Comparison of ENCODE assay signal across 20 mouse cellular contexts in the genomic region with DNA sequence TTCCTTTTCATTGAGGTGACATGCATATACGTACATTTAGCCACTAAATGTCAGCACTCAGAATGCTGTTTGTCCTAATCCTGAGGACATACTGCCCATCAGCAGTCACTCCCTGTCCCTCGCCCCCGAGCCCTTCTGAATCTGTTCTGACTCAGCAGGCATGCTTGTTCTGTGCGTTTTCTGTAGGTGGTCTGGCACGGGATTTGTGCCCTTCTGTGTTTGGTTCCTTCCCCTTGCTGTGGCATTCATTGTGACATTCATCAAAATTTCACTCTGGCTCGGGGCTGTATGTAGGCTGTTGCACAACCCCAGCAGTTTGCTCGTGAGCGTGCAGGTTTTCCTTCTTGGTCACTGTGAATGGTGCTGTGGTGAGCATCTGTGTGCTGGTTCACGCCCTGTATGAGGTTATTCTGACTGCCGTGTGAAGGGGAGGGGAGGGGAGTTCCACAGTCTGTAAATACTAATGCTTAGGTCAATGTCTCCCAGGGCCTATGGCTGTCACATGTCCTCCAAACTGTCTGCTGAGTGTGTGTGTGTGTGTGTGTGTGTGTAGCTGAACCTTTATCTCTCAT. TPM values are rescaled to one million over a fixed set of nuclear protein-coding genes. Genes with fewer than 3 reads are reported as not detected.
A peak's percentile ranks its signal among the peaks of the same experiment; 100 is the strongest.
DNase-seq lines count a peak whose midpoint lies in the region; ATAC-seq lines count a peak whose summit lies in the region.
"Had no signal": no experiment of that assay in that cellular context is flagged by ENCODE, and none has a peak within 500 bp of the region (broad histone marks: within the 10 kb centered on the region; RNA-seq: fewer than 3 reads in every experiment).

No protein-coding gene starts in this region.

- H3K36me3 ChIP-seq in neural tube, embryonic 13.5 days: peaks cover 33% of the 10 kb centered on the region
- H3K36me3 ChIP-seq: heart, embryonic 15.5 days had no signal

- no peaks in the 10 kb centered on the region for H3K27me3 ChIP-seq in neural tube, embryonic 13.5 days
- H3K27me3 ChIP-seq: forebrain, embryonic 15.5 days; heart, embryonic 15.5 days; kidney, embryonic 15.5 days had no signal

- peak; percentile 26 to 73 for DNase-seq in layer of hippocampus, adult 18-20 months (ENCODE audit: low spot score in 2 of 2)
- no peak for DNase-seq in layer of hippocampus, adult 9-10 months (ENCODE audit: low spot score)
- DNase-seq in neural tube, embryonic 10.5 days (ENCODE audit: extremely low spot score, low spot score): no peak
- peak; percentile 67 for DNase-seq in brain, adult 2 months (ENCODE audit: low read depth, low spot score)
- no peak for DNase-seq in kidney, postnatal 10 days
- DNase-seq: cerebellum, adult 11-12 months; cerebellum, postnatal 25 days; heart, adult 18-20 months; thymus, adult 18-20 months had no signal

- no peak overlapping the region for H3K4me3 ChIP-seq in neural tube, embryonic 13.5 days
- H3K4me3 ChIP-seq: forebrain, embryonic 15.5 days; heart, embryonic 15.5 days; hindbrain, embryonic 10.5 days; kidney, embryonic 15.5 days; limb, embryonic 12.5 days had no signal

- peaks cover 15% of the 10 kb centered on the region for H3K4me1 ChIP-seq in neural tube, embryonic 13.5 days (replicated peaks)

- no peak overlapping the region for H3K4me2 ChIP-seq in neural tube, embryonic 13.5 days
- H3K4me2 ChIP-seq: forebrain, embryonic 15.5 days; heart, embryonic 15.5 days; kidney, embryonic 15.5 days; limb, embryonic 12.5 days had no signal

- H3K27ac ChIP-seq in neural tube, embryonic 13.5 days (replicated peaks): no peak overlapping the region
- H3K27ac ChIP-seq: forebrain, embryonic 15.5 days; heart, embryonic 15.5 days; hindbrain, embryonic 10.5 days; kidney, embryonic 15.5 days; limb, embryonic 12.5 days; liver, embryonic 14.5 days had no signal

- peak overlapping the region; percentile 31; the same call in 1 of the 2 replicates for H3K9ac ChIP-seq in neural tube, embryonic 13.5 days
- H3K9ac ChIP-seq: forebrain, embryonic 15.5 days; heart, embryonic 15.5 days; kidney, embryonic 15.5 days; limb, embryonic 12.5 days; liver, embryonic 14.5 days had no signal

- H3K9me3 ChIP-seq in neural tube, embryonic 13.5 days: no peaks in the 10 kb centered on the region
- H3K9me3 ChIP-seq: forebrain, embryonic 15.5 days; heart, embryonic 15.5 days; hindbrain, embryonic 10.5 days; kidney, embryonic 15.5 days; limb, embryonic 12.5 days had no signal

- ATAC-seq in neural tube, embryonic 13.5 days (ENCODE audit: low read depth): no peak
- ATAC-seq in megakaryocyte progenitor cell, adult 5-6 weeks (replicated peaks; ENCODE audit: poor library complexity): peak; percentile 84
- ATAC-seq: forebrain, embryonic 15.5 days; lung, postnatal 0 days; midbrain, embryonic 16.5 days had no signal

- 74% methylated on average over 10 of the region's 10 CpGs for WGBS in neural tube, embryonic 13.5 days

RNA-seq across cellular contexts. Expression of a gene that starts 6.4 kb away (rescaled TPM):
- 10 to 100 TPM; 56.6 to 59.1 TPM for total RNA-seq in layer of hippocampus, adult 18-20 months (2021)
- 58.2 and 62.0 TPM in 2 replicates for polyA plus RNA-seq in neural tube, embryonic 13.5 days (2015; fragmentation: Nextera tagmentation; extraction: Ambion mirVana)
- total RNA-seq in megakaryocyte progenitor cell, adult 5-6 weeks (2015): 0.17 TPM in 1 of 2 replicates, not detected in the other
- total RNA-seq in megakaryocyte progenitor cell, adult 5-6 weeks (2017): 0.92 TPM in 1 of 2 replicates, not detected in the other
- total RNA-seq: megakaryocyte-erythroid progenitor cell, adult 5-6 weeks had no signal

RNA-seq across cellular contexts. Expression of a gene that starts 33.4 kb away (rescaled TPM):
- 100 to 1,000 TPM; 410 to 415 TPM for total RNA-seq in layer of hippocampus, adult 18-20 months (2021)
- 305 and 310 TPM in 2 replicates for polyA plus RNA-seq in neural tube, embryonic 13.5 days (2015; fragmentation: Nextera tagmentation; extraction: Ambion mirVana)
- 23.4 and 28.8 TPM in 2 replicates for total RNA-seq in megakaryocyte progenitor cell, adult 5-6 weeks (2015)
- 28.6 and 47.7 TPM in 2 replicates for total RNA-seq in megakaryocyte progenitor cell, adult 5-6 weeks (2017)

RNA-seq across cellular contexts. Expression of a gene that starts 59.4 kb away (rescaled TPM):
- 10 to 100 TPM; 79.1 to 81.4 TPM for total RNA-seq in layer of hippocampus, adult 18-20 months (2021)
- 102 and 104 TPM in 2 replicates for polyA plus RNA-seq in neural tube, embryonic 13.5 days (2015; fragmentation: Nextera tagmentation; extraction: Ambion mirVana)
- 17.6 and 21.0 TPM in 2 replicates for total RNA-seq in megakaryocyte progenitor cell, adult 5-6 weeks (2015)
- total RNA-seq in megakaryocyte progenitor cell, adult 5-6 weeks (2017): 50.7 and 58.5 TPM in 2 replicates

Comparison
In these comparisons a context has a peak if more than half of its experiments do, and no peak if none do; other contexts are left out.
1. DNase-seq: peak in layer of hippocampus, adult 18-20 months (2 of 2) and brain, adult 2 months (single experiment); none in layer of hippocampus, adult 9-10 months (single experiment), neural tube, embryonic 10.5 days (single experiment) and kidney, postnatal 10 days (single experiment).
2. RNA of a gene that starts 6.4 kb away (total RNA-seq): 56.6 to 59.1 TPM in layer of hippocampus, adult 18-20 months; 0.17 to 0.92 TPM in megakaryocyte progenitor cell, adult 5-6 weeks; every median in the first group is over 10 times any median in the second.
3. RNA of a gene that starts 33.4 kb away (total RNA-seq): 410 to 415 TPM in layer of hippocampus, adult 18-20 months; 23.4 to 47.7 TPM in megakaryocyte progenitor cell, adult 5-6 weeks; every median in the first group is over 4 times any median in the second.